Mouse (Mus musculus): ENCODE data around the gene Prss23.

Gene Prss23

GRCm38 (mm10) chr7:89526731-89527429, at the start of gene Prss23:
Gene Prss23, minus strand, starts transcription at chr7:89527187.
- in situ Hi-C loops (cut with MboI; ENCODE audit: low pct_unique_long_range_greater_than_20kb in 1 of 2, low sequenced_read_pairs in 2 of 2, unreplicated experiment in 1 of 2) = no loop called here

GRCm38 (mm10) chr7:89576127-89576526, 49.1 kb upstream of the Prss23 start:
- in situ Hi-C loops (cut with MboI; ENCODE audit: low pct_unique_long_range_greater_than_20kb in 1 of 2, low sequenced_read_pairs in 2 of 2, unreplicated experiment in 1 of 2) = no loop called here

GRCm38 (mm10) chr7:89564569-89564968, 37.6 kb upstream of the Prss23 start:
- in situ Hi-C loops (cut with MboI; ENCODE audit: low pct_unique_long_range_greater_than_20kb in 1 of 2, low sequenced_read_pairs in 2 of 2, unreplicated experiment in 1 of 2) = no loop called here

GRCm38 (mm10) chr7:89563501-89563900, 36.5 kb upstream of the Prss23 start:
- in situ Hi-C loops (cut with MboI; ENCODE audit: low pct_unique_long_range_greater_than_20kb in 1 of 2, low sequenced_read_pairs in 2 of 2, unreplicated experiment in 1 of 2) = no loop called here

GRCm38 (mm10) chr7:89562140-89562539, 35.2 kb upstream of the Prss23 start:
- in situ Hi-C loops (cut with MboI; ENCODE audit: low pct_unique_long_range_greater_than_20kb in 1 of 2, low sequenced_read_pairs in 2 of 2, unreplicated experiment in 1 of 2) = no loop called here

- in situ Hi-C loops (cut with MboI; ENCODE audit: low pct_unique_long_range_greater_than_20kb in 1 of 2, low sequenced_read_pairs in 2 of 2, unreplicated experiment in 1 of 2) = no loop called here
These were observed 34.0 kb upstream of the Prss23 start for GRCm38 (mm10) chr7:89560939-89561338.

- in situ Hi-C loops (cut with MboI; ENCODE audit: low pct_unique_long_range_greater_than_20kb in 1 of 2, low sequenced_read_pairs in 2 of 2, unreplicated experiment in 1 of 2) = no loop called here
These were observed 32.6 kb upstream of the Prss23 start for GRCm38 (mm10) chr7:89559633-89560032.

- in situ Hi-C loops (cut with MboI; ENCODE audit: low pct_unique_long_range_greater_than_20kb in 1 of 2, low sequenced_read_pairs in 2 of 2, unreplicated experiment in 1 of 2) = no loop called here
These were observed 32.1 kb upstream of the Prss23 start for GRCm38 (mm10) chr7:89559105-89559504.

GRCm38 (mm10) chr7:89558446-89559039, 31.6 kb upstream of the Prss23 start:
- in situ Hi-C loops (cut with MboI; ENCODE audit: low pct_unique_long_range_greater_than_20kb in 1 of 2, low sequenced_read_pairs in 2 of 2, unreplicated experiment in 1 of 2) = no loop called here

GRCm38 (mm10) chr7:89557056-89557455, 30.1 kb upstream of the Prss23 start:
- in situ Hi-C loops (cut with MboI; ENCODE audit: low pct_unique_long_range_greater_than_20kb in 1 of 2, low sequenced_read_pairs in 2 of 2, unreplicated experiment in 1 of 2) = no loop called here

- in situ Hi-C loops (cut with MboI; ENCODE audit: low pct_unique_long_range_greater_than_20kb in 1 of 2, low sequenced_read_pairs in 2 of 2, unreplicated experiment in 1 of 2) = no loop called here
These were observed 29.7 kb upstream of the Prss23 start for GRCm38 (mm10) chr7:89556652-89557051.

GRCm38 (mm10) chr7:89555170-89555569, 28.2 kb upstream of the Prss23 start:
- in situ Hi-C loops (cut with MboI; ENCODE audit: low pct_unique_long_range_greater_than_20kb in 1 of 2, low sequenced_read_pairs in 2 of 2, unreplicated experiment in 1 of 2) = no loop called here

GRCm38 (mm10) chr7:89554068-89554467, 27.1 kb upstream of the Prss23 start:
- in situ Hi-C loops (cut with MboI; ENCODE audit: low pct_unique_long_range_greater_than_20kb in 1 of 2, low sequenced_read_pairs in 2 of 2, unreplicated experiment in 1 of 2) = no loop called here

GRCm38 (mm10) chr7:89540976-89541375, 14.0 kb upstream of the Prss23 start:
- in situ Hi-C loops (cut with MboI; ENCODE audit: low pct_unique_long_range_greater_than_20kb in 1 of 2, low sequenced_read_pairs in 2 of 2, unreplicated experiment in 1 of 2) = no loop called here

GRCm38 (mm10) chr7:89539391-89539790, 12.4 kb upstream of the Prss23 start:
- in situ Hi-C loops (cut with MboI; ENCODE audit: low pct_unique_long_range_greater_than_20kb in 1 of 2, low sequenced_read_pairs in 2 of 2, unreplicated experiment in 1 of 2) = no loop called here

GRCm38 (mm10) chr7:89527430-89527856, 456 bp upstream of the Prss23 start:
- in situ Hi-C loops (cut with MboI; ENCODE audit: low pct_unique_long_range_greater_than_20kb in 1 of 2, low sequenced_read_pairs in 2 of 2, unreplicated experiment in 1 of 2) = no loop called here

GRCm38 (mm10) chr7:89523816-89524215, 3.2 kb downstream of the Prss23 start:
- in situ Hi-C loops (cut with MboI; ENCODE audit: low pct_unique_long_range_greater_than_20kb in 1 of 2, low sequenced_read_pairs in 2 of 2, unreplicated experiment in 1 of 2) = no loop called here

GRCm38 (mm10) chr7:89522170-89522569, 4.8 kb downstream of the Prss23 start:
- in situ Hi-C loops (cut with MboI; ENCODE audit: low pct_unique_long_range_greater_than_20kb in 1 of 2, low sequenced_read_pairs in 2 of 2, unreplicated experiment in 1 of 2) = no loop called here

GRCm38 (mm10) chr7:89517460-89518390, 9.3 kb downstream of the Prss23 start:
- in situ Hi-C loops (cut with MboI; ENCODE audit: low pct_unique_long_range_greater_than_20kb in 1 of 2, low sequenced_read_pairs in 2 of 2, unreplicated experiment in 1 of 2) = no loop called here

All from mouse embryonic stem cell (cell line).